Mouse (Mus musculus) 416B (cell line): ENCODE results near the gene Clptm1.
A peak's percentile ranks its signal among the peaks of the same experiment; 100 is the strongest.

Source experiments
- DNase-seq: peaks from one replicate; pipeline ENCODE4 v3.0.0; 2011; ENCODE audit warnings: low read depth

Clptm1 gene

GRCm38 (mm10) chr7:19664455-19664954, 328 bp downstream of the Clptm1 start:
- DNase-seq, result no peak

GRCm38 (mm10) chr7:19663940-19664339, 893 bp downstream of the Clptm1 start:
- DNase-seq, result no peak

GRCm38 (mm10) chr7:19652614-19653013, 12.2 kb downstream of the Clptm1 start:
- DNase-seq, result no peak

- no peak for DNase-seq
Observed at GRCm38 (mm10) chr7:19651063-19651786, 13.6 kb downstream of the Clptm1 start.

GRCm38 (mm10) chr7:19641223-19641622, 23.6 kb downstream of the Clptm1 start:
- no peak for DNase-seq

GRCm38 (mm10) chr7:19635074-19635827, 29.6 kb downstream of the Clptm1 start:
- no peak for DNase-seq

GRCm38 (mm10) chr7:19634591-19634990, 30.2 kb downstream of the Clptm1 start:
- DNase-seq, result no peak

GRCm38 (mm10) chr7:19633855-19634254, 31.0 kb downstream of the Clptm1 start:
- no peak for DNase-seq

- no peak for DNase-seq
Observed at GRCm38 (mm10) chr7:19633197-19633596, 31.6 kb downstream of the Clptm1 start.

- DNase-seq, result no peak
Observed at GRCm38 (mm10) chr7:19632720-19633119, 32.1 kb downstream of the Clptm1 start.

GRCm38 (mm10) chr7:19632275-19632674, 32.6 kb downstream of the Clptm1 start:
- no peak for DNase-seq

GRCm38 (mm10) chr7:19629361-19629734, 35.5 kb downstream of the Clptm1 start, which contains the start of gene Relb:
Gene Relb, minus strand, starts transcription at chr7:19629438.
- peak; percentile 87 for DNase-seq

GRCm38 (mm10) chr7:19628536-19629360, 36.1 kb downstream of the Clptm1 start:
- peak; percentile 100 for DNase-seq

GRCm38 (mm10) chr7:19628192-19628535, 36.7 kb downstream of the Clptm1 start:
- no peak for DNase-seq

GRCm38 (mm10) chr7:19627721-19628120, 37.1 kb downstream of the Clptm1 start:
- DNase-seq, result no peak

- no peak for DNase-seq
Observed at GRCm38 (mm10) chr7:19623433-19623832, 41.4 kb downstream of the Clptm1 start.

GRCm38 (mm10) chr7:19622241-19622640, 42.6 kb downstream of the Clptm1 start:
- DNase-seq, result no peak

- no peak for DNase-seq
Observed at GRCm38 (mm10) chr7:19620811-19621210, 44.0 kb downstream of the Clptm1 start.

GRCm38 (mm10) chr7:19619004-19619801, 45.6 kb downstream of the Clptm1 start:
- DNase-seq, result peak; percentile 76

GRCm38 (mm10) chr7:19615036-19615577, 49.7 kb downstream of the Clptm1 start:
- DNase-seq, result no peak

GRCm38 (mm10) chr7:19610969-19611368, 53.9 kb downstream of the Clptm1 start:
- DNase-seq, result no peak
